Mouse (Mus musculus) liver, embryonic 11.5 days (tissue): ENCODE results near the gene Clec4f. TPM values are rescaled to one million over a fixed set of nuclear protein-coding genes. Genes with fewer than 3 reads are reported as not detected.

Experiments used
- ATAC-seq: fragments of 200-750 bp; cut with Nextera tagmentation; replicated peaks from 2 replicates; pipeline ENCODE4 v1.8.0; 2017; ENCODE audit warnings: moderate number of reproducible peaks, mild to moderate bottlenecking, moderate TSS enrichment, moderate library complexity; ENCODE audit not compliant: low FRiP score
- DNase-seq: peaks from one replicate; pipeline ENCODE4 v3.0.0-alpha.2; 2017; ENCODE audit warnings: low spot score
- H3K27ac ChIP-seq: fragments of 300-500 bp; sonication (generic); 2 replicates; pipeline ENCODE4 v1.5.1; 2014; ENCODE audit warnings: mild to moderate bottlenecking, low read depth, low read length, control low read depth
- H3K27me3 ChIP-seq: fragments of 300-500 bp; sonication (generic); replicated peaks from 2 replicates; pipeline ENCODE4 v1.6.1; 2014; ENCODE audit warnings: low read length, mixed read lengths; ENCODE audit not compliant: control insufficient read depth, insufficient read depth
- H3K36me3 ChIP-seq: fragments of 300-500 bp; sonication (generic); 2 replicates; pipeline ENCODE4 v1.6.1; 2014; ENCODE audit warnings: mild to moderate bottlenecking, low read length, moderate library complexity, mixed read lengths; ENCODE audit not compliant: control insufficient read depth, insufficient read depth
- H3K4me1 ChIP-seq: fragments of 300-500 bp; sonication (generic); replicated peaks from 2 replicates; pipeline ENCODE4 v1.6.1; 2014; ENCODE audit warnings: low read length, mixed read lengths; ENCODE audit not compliant: control insufficient read depth, insufficient read depth
- H3K4me2 ChIP-seq: fragments of 300-500 bp; sonication (generic); 2 replicates; pipeline ENCODE4 v1.6.1; 2014; ENCODE audit warnings: mild to moderate bottlenecking, control low read depth, moderate library complexity
- H3K4me3 ChIP-seq: fragments of 300-500 bp; sonication (generic); 2 replicates; pipeline ENCODE4 v1.5.1; 2014; ENCODE audit warnings: low read depth, low read length, control low read depth
- H3K9ac ChIP-seq: fragments of 300-500 bp; sonication (generic); 2 replicates; pipeline ENCODE4 v1.6.1; 2014; ENCODE audit warnings: low read depth, low read length, control low read depth
- H3K9me3 ChIP-seq: fragments of 300-500 bp; sonication (generic); 2 replicates; pipeline ENCODE4 v1.6.1; 2016; ENCODE audit warnings: low read length, inconsistent platforms, mixed read lengths; ENCODE audit not compliant: control insufficient read depth
- WGBS: fragments of 180-500 bp; shearing (Covaris S2); extraction: QIAGEN DNeasy Blood & Tissue Kit; methylation state at CpG from one replicate; pipeline ENCODE4 v1.1.7; 2014; 5-methylcytosine and 5-hydroxymethylcytosine counted together
- polyA plus RNA-seq: library from polyadenylated mRNA; unstranded; fragments of >200 nt; fragmentation: Nextera tagmentation; extraction: Ambion mirVana; gene quantifications from 2 replicates; pipeline ENCODE4 v1.2.1, GENCODE M21; 2014

The Clec4f gene
- polyA plus RNA-seq, 1 experiment from 2014 or later: 1.3 TPM

DNA sequence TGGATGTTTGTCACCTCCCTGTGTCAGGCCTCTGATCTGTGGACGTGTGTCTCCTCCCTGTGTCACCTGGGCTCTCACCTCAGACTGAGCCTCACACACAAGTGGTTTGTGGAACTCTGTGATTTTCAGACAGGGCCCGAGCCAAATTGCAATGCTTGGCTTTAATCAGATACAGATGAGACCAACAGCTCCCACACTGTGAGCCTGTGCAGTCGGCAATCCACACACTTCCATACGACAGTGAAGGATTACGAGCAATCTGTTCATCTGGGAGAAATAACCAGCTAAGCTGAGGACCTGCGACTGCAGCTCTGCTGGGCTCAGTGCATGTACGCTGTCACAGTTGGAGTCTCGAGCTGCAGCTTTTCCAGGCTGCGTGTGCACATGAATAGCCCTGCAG is 36.0 kb downstream of the Clec4f start:
- DNase-seq (no peak), ATAC-seq (no peak)
- no peak overlapping the region for H3K27ac ChIP-seq
- H3K27me3 ChIP-seq: peaks cover 2% of the 10 kb centered on the region; the same call in 1 of the 2 replicates
- H3K4me2 ChIP-seq: no peak overlapping the region
- H3K4me3 ChIP-seq: no peak overlapping the region
- H3K9ac ChIP-seq: no peak overlapping the region
- no peaks in the 10 kb centered on the region for H3K4me1 ChIP-seq
- H3K9me3 ChIP-seq: no peaks in the 10 kb centered on the region
- no peaks in the 10 kb centered on the region for H3K36me3 ChIP-seq
- 59% methylated on average over 9 of the region's 9 CpGs for WGBS

DNA sequence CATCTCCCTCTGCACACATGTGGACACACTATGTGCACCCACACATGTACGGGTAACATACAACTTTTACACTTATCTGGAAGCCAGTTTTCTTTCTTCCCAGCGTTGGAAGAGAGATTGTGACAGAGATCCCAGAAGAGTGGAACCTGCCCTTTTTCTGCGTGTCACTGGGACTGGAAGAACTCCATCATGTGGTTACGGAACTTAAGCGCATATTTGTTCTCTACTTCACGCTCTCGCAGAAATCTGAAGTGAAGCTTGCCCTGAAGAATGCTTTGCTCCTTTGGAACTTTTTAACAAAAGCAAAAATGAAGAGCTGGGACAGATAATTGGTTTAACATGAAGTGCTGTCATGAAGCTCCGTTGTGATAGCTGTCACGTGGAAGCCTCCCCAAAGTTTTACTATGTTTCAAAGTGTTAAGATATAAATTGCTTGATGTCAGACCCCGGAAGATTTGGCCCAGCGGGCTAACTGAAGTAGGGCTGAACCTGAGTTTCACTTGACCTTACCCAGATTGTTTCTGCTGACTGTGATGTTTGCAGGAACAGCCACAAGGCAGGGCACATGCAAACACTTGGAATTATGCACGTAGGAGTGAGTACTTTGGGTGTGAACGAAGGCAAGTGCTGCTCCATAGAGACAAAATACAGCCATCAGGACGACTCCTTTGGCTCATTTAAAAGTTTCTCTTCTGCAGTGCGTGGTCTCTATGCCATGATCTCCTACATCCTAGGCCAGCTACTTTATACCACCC is 38.2 kb downstream of the Clec4f start:
- ATAC-seq: no peak

DNA sequence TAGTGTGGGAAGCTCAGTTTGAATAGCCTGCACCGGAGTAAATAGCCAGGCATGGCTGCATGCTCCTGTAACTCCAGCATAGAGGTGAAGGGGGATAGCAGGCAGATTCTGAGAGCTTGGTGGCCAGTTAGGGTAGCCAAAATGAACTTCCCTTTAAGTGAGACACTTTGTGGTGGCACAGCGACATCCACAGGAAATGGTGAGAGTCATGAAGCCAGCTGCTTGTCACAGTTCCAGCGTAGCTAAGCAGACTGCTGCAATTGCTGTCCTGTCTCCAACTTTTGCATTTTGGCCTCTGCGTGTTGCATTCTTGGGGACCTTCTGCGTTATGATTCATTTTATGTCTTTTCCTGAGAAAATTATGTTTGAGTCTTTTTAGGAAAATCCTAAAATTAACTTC is 39.5 kb downstream of the Clec4f start:
- peaks cover 2% of the 10 kb centered on the region; the same call in 1 of the 2 replicates for H3K27me3 ChIP-seq
- no peaks in the 10 kb centered on the region for H3K9me3 ChIP-seq
- H3K4me3 ChIP-seq: no peak overlapping the region
- no peak overlapping the region for H3K27ac ChIP-seq
- no peaks in the 10 kb centered on the region for H3K36me3 ChIP-seq
- no peak overlapping the region for H3K4me2 ChIP-seq
- WGBS: 48% methylated on average over 5 of the region's 5 CpGs
- DNase-seq: no peak
- no peaks in the 10 kb centered on the region for H3K4me1 ChIP-seq
- H3K9ac ChIP-seq: no peak overlapping the region
- ATAC-seq: no peak

More for the DNA sequence above, 38.2 kb downstream of the Clec4f start:
- Histone ChIP-seq H3K9ac (no peak overlapping the region), H3K4me3 (no peak overlapping the region), H3K27me3 (peaks cover 2% of the 10 kb centered on the region; the same call in 1 of the 2 replicates), H3K27ac (no peak overlapping the region), H3K4me2 (no peak overlapping the region), H3K36me3 (no peaks in the 10 kb centered on the region), H3K9me3 (no peaks in the 10 kb centered on the region), H3K4me1 (no peaks in the 10 kb centered on the region)
- 73% methylated on average over 15 of the region's 15 CpGs for WGBS
- no peak for DNase-seq

DNA sequence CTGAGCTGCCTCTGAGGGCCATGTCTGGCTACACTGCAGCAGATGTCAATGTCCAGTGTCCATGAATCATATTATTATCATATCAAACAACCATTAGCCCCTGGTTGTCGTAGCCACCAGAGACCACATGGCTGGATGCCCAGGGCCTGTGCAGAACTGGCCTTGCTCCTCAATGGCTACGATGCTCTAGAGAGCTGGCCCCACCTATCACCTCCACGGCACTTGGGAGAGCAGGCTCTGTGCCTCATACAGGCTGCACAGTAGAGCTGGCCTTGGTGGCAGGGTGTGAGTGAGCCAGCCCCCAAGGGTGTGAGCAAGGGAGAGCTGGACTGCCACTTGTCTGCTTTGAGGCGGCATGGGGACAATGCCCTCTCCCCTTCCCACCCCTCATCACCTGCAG is 41.5 kb downstream of the Clec4f start:
- Histone ChIP-seq H3K4me3 (no peak overlapping the region), H3K4me2 (no peak overlapping the region), H3K9ac (no peak overlapping the region), H3K27me3 (0 out of 2 replicates have a peak, but pooled peaks cover 2% of the 10 kb centered on the region), H3K36me3 (no peaks in the 10 kb centered on the region), H3K9me3 (no peaks in the 10 kb centered on the region), H3K4me1 (no peaks in the 10 kb centered on the region), H3K27ac (no peak overlapping the region)
- DNase-seq (no peak), ATAC-seq (no peak)
- WGBS: 87% methylated on average over 4 of the region's 4 CpGs

DNA sequence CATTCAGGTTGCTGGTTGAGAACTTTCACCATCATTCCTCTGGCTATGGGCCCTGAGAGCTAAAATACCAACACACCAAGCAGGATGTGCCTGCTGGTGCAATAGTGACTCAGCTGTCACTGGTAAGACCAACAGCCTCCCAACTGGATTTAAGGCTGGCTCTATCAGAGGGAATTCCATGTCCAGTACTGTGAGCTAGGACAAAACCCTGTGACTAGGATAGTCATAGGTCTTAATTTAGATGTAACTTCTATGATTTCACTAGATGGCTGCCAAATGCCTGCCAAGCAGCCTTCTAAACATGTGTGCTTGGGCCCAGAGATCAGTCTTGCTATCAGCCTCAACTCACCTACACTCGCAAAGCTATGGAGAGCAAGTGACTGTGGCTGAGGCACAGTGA is 43.0 kb downstream of the Clec4f start:
- H3K36me3 ChIP-seq: no peaks in the 10 kb centered on the region
- H3K4me1 ChIP-seq: no peaks in the 10 kb centered on the region
- no peaks in the 10 kb centered on the region for H3K27me3 ChIP-seq
- no peaks in the 10 kb centered on the region for H3K9me3 ChIP-seq
- DNase-seq: no peak
- no peak for ATAC-seq
- H3K4me2 ChIP-seq: no peak overlapping the region
- H3K27ac ChIP-seq: no peak overlapping the region
- WGBS: 93% methylated on average over 1 of the region's 1 CpGs
- no peak overlapping the region for H3K4me3 ChIP-seq
- no peak overlapping the region for H3K9ac ChIP-seq

DNA sequence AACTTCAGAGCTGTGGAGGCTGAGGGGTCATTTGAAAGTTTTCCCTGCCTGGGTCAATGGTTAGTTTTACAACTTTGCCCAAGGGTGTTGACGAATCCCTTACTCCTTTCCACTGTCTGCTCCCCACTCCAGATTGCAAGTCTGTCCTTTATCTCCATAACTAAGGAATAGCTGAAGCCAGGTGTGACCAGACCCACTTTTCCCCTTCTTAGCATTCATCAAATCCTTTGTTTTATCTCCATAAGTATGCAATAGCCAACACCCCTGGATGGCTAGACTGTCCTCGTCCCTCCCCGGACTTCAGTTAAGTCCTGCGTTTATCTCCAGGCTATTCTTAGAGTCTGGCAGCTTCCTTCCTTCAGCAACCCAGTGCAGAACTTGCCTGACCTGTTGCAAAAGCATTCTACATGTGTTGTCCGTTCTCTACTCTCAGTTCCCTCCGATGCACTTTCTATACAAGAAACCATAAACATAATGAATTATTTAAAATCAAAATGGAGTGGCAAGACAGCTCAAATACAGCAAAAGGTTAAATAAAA is 56.3 kb downstream of the Clec4f start:
- Histone ChIP-seq H3K9me3 (no peaks in the 10 kb centered on the region), H3K4me3 (no peak overlapping the region), H3K27ac (no peak overlapping the region), H3K9ac (no peak overlapping the region), H3K4me2 (peak overlapping the region; percentile 70), H3K27me3 (no peaks in the 10 kb centered on the region), H3K4me1 (no peaks in the 10 kb centered on the region), H3K36me3 (no peaks in the 10 kb centered on the region)
- WGBS: 42% methylated on average over 6 of the region's 6 CpGs
- no peak for DNase-seq
- no peak for ATAC-seq

DNA sequence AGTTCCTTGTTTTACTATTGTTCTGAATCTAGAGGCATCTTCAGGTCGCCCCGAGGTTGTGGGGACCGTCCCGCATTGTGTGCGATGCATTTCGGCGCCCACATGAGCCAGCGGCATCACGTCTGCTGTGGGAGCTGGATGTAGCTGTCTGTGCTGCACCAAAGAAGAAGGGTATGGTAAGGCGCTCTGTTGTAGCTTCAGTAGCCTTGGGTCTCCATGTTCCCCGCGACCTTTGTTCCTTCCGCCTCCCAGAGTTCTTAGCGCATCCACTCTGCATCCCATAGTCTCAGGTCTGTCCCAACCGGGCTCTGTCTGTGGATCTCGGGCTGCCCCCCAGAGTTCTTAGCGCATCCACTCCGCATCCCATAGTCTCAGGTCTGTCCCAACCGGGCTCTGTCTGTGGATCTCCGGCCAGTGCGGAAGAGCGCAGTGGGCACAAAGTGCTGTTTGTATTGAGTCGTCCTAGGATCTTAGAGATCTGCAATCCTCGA is 56.9 kb downstream of the Clec4f start:
- no peaks in the 10 kb centered on the region for H3K9me3 ChIP-seq
- DNase-seq (no peak), ATAC-seq (no peak)
- H3K4me3 ChIP-seq: peak overlapping the region; percentile 30
- no peaks in the 10 kb centered on the region for H3K4me1 ChIP-seq
- no peaks in the 10 kb centered on the region for H3K36me3 ChIP-seq
- peak overlapping the region; percentile 70 for H3K4me2 ChIP-seq
- no peaks in the 10 kb centered on the region for H3K27me3 ChIP-seq
- WGBS: 29% methylated on average over 24 of the region's 24 CpGs
- H3K9ac ChIP-seq: 0 out of 2 replicates have a peak overlapping the region, but pooled peaks have one; percentile 37
- no peak overlapping the region for H3K27ac ChIP-seq

DNA sequence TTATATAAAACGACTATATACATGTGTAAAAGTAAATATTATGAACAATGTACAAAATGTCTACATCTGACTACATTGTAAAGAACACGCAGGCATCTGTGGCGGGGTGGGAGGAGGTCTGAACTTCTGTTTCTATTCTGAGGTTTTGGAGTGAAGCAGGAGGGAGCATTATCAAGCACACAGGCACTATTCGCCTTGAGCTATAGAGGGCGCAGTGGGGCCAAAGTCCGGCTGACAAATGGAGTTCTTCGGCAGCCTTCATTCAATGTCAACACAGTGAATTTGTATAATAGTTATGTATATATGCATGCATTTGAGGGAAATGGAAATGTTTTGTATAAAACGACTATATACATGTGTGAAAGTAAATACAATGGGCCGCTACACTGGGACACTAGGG is 57.3 kb downstream of the Clec4f start:
- DNase-seq (peak; percentile 47), ATAC-seq (no peak)
- no peaks in the 10 kb centered on the region for H3K36me3 ChIP-seq
- no peak overlapping the region for H3K27ac ChIP-seq
- H3K27me3 ChIP-seq: no peaks in the 10 kb centered on the region
- H3K9me3 ChIP-seq: no peaks in the 10 kb centered on the region
- 11% methylated on average over 9 of the region's 9 CpGs for WGBS
- no peaks in the 10 kb centered on the region for H3K4me1 ChIP-seq
- H3K4me3 ChIP-seq: peak overlapping the region; percentile 30
- H3K9ac ChIP-seq: 0 out of 2 replicates have a peak overlapping the region, but pooled peaks have one; percentile 37
- peak overlapping the region; percentile 70 for H3K4me2 ChIP-seq

DNA sequence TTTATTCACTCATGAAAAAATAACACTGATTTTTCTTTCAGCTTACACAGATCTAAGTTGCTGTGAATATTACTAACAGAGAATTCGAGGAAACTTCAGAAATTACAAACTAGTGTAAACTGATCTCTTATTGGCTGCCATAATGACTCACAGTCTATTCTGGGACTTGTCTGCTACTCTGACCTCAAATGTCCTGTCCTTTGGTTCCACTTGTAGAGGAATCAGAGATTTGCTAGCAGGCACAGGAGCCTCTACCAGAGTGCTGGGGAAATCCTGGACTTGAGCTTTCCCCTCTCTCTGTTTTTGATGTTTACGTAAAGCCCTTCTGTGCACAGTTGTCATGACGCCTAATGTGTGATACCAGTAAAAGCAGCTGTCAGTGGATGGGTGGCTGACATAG is 58.0 kb downstream of the Clec4f start:
- Histone ChIP-seq H3K36me3 (no peaks in the 10 kb centered on the region), H3K27me3 (no peaks in the 10 kb centered on the region), H3K4me2 (no peak overlapping the region), H3K4me3 (no peak overlapping the region), H3K9me3 (no peaks in the 10 kb centered on the region), H3K4me1 (no peaks in the 10 kb centered on the region), H3K9ac (no peak overlapping the region), H3K27ac (no peak overlapping the region)
- ATAC-seq (no peak), DNase-seq (no peak)
- 59% methylated on average over 3 of the region's 3 CpGs for WGBS
